Mouse (Mus musculus) myocyte (in vitro differentiated cells): Measurements from ENCODE around the gene Aph1b. TPM values are rescaled to one million over a fixed set of nuclear protein-coding genes. Genes with fewer than 3 reads are reported as not detected.

Experiments used
- H3K27me3 ChIP-seq: one replicate; pipeline ENCODE4 v1.6.1; 2011; ENCODE audit not compliant: control insufficient read depth, insufficient read depth, insufficient read length
- H3K36me3 ChIP-seq: one replicate; pipeline ENCODE4 v1.6.1; 2011; ENCODE audit not compliant: control insufficient read depth, insufficient read depth
- H3K4me2 ChIP-seq: one replicate; pipeline ENCODE4 v1.6.1; 2011; ENCODE audit warnings: low read depth, control low read depth
- H3K4me3 ChIP-seq: one replicate; pipeline ENCODE4 v1.5.1; 2011; ENCODE audit warnings: mild to moderate bottlenecking, control low read depth, moderate library complexity
- H3K79me2 ChIP-seq: one replicate; pipeline ENCODE4 v1.6.1; 2011; ENCODE audit not compliant: control insufficient read depth, insufficient read depth
- H3ac ChIP-seq: one replicate; pipeline ENCODE4 v1.6.1; 2011; ENCODE audit not compliant: control insufficient read depth, insufficient read length
- CEBPB ChIP-seq: IDR thresholded peaks from 2 replicates; pipeline ENCODE4 v1.6.1; 2011; ENCODE audit warnings: mild to moderate bottlenecking, moderate library complexity; ENCODE audit not compliant: poor library complexity, insufficient read depth, severe bottlenecking
- E2F4 ChIP-seq: IDR thresholded peaks from one replicate; pipeline ENCODE4 v1.6.1; 2011; ENCODE audit warnings: mild to moderate bottlenecking, control low read depth, moderate library complexity; ENCODE audit not compliant: insufficient read depth
- MAX ChIP-seq: IDR thresholded peaks from one replicate; pipeline ENCODE4 v1.6.1; 2011; ENCODE audit warnings: low read depth, mild to moderate bottlenecking, control low read depth
- MYOD1 ChIP-seq, 3 experiments: IDR thresholded peaks; one replicate each; pipeline ENCODE4 v1.6.1; 2011; ENCODE audit warnings: control low read depth in 2 of 3, low read depth in 2 of 3, mild to moderate bottlenecking in 2 of 3, moderate library complexity in 1 of 3; ENCODE audit not compliant: insufficient read length in 2 of 3, control insufficient read depth in 1 of 3
- MYOG ChIP-seq, 3 experiments: IDR thresholded peaks; one replicate each; pipeline ENCODE4 v1.6.1; 2011; ENCODE audit warnings: control low read depth in 2 of 3, low read depth in 2 of 3, mild to moderate bottlenecking in 2 of 3; ENCODE audit not compliant: insufficient read length in 2 of 3, control insufficient read depth in 1 of 3, insufficient read depth in 1 of 3
- POLR2A ChIP-seq: IDR thresholded peaks from one replicate; pipeline ENCODE4 v1.6.1; 2011; ENCODE audit warnings: low read depth, mild to moderate bottlenecking, control low read depth, moderate library complexity; ENCODE audit not compliant: insufficient read length
- POLR2AphosphoS2 ChIP-seq: IDR thresholded peaks from one replicate; pipeline ENCODE4 v1.6.1; 2011; ENCODE audit warnings: low read depth, control low read depth; ENCODE audit not compliant: insufficient read length
- REST ChIP-seq: IDR thresholded peaks from one replicate; pipeline ENCODE4 v1.6.1; 2011; ENCODE audit warnings: mild to moderate bottlenecking, control low read depth, moderate library complexity; ENCODE audit not compliant: insufficient read depth, insufficient read length
- SRF ChIP-seq: IDR thresholded peaks from one replicate; pipeline ENCODE4 v1.6.1; 2011; ENCODE audit warnings: low read depth; ENCODE audit not compliant: control insufficient read depth, insufficient read length
- TCF12 ChIP-seq: IDR thresholded peaks from one replicate; pipeline ENCODE4 v1.6.1; 2011; ENCODE audit warnings: mild to moderate bottlenecking, control low read depth; ENCODE audit not compliant: poor library complexity, insufficient read depth, severe bottlenecking
- TCF3 ChIP-seq: IDR thresholded peaks from one replicate; pipeline ENCODE4 v1.6.1; 2011; ENCODE audit warnings: low read depth, control low read depth; ENCODE audit not compliant: insufficient read length
- USF1 ChIP-seq: IDR thresholded peaks from one replicate; pipeline ENCODE4 v1.6.1; 2011; ENCODE audit warnings: low read depth, mild to moderate bottlenecking, control low read depth, moderate library complexity
- polyA plus RNA-seq: library from polyadenylated mRNA; unstranded; fragments of >200 nt; fragmentation: generic; extraction: Trizol; gene quantifications from one replicate; pipeline ENCODE4 v1.2.1, GENCODE M21; 2012; ENCODE audit warnings: missing spikeins

Gene Aph1b
- polyA plus RNA-seq, 1 experiment: 2.5 TPM

DNA sequence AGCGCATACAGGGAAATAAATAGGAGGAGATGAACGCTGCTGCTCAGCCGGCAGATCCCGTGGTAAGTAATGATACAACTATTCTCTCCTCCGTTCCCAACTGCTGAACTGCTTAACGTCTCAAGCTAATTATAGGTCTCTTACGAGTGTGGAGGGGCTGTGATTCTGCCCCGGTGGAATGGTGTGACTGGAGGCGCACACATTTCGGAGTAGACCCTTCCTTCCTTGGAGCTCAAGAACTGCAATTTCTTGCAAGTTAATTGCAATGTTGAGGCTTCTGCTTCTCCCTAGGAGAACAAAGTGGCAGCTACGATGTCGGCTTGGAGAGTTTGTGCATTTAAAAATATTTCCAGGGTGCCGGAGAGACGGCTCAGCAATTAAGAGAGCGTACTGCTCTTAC lies 46.9 kb downstream of the Aph1b start:
- Histone ChIP-seq H3K4me3 (no peak overlapping the region), H3K4me2 (no peak overlapping the region), H3K27me3 (peaks cover 10% of the 10 kb centered on the region)

DNA sequence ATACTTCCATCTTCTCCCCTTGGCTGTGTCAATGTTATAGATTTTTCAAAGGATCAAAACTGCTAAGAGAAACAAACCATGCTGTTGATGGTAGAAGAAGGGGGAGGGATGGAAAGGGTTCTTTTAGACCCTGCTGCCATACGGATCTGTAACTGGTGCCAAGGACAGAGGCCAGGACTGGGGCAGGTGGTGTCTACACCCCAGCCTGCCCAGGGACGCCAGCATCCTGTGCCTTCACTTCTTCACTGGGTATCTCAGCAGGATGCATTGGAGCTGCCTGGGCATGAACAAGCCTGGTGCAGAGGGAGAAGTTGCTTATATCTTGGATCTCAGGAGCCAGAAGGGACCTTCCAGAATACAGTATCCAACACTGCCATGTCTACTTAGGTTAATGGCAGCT lies 50.8 kb downstream of the Aph1b start:
- TF ChIP-seq MYOG (IDR thresholded peaks at IDR 0.05; ENCODE audit: control insufficient read depth in 1 of 3, insufficient read depth in 1 of 3, insufficient read length in 2 of 3, low read depth in 2 of 3) (no peak), POLR2A (no peak), POLR2AphosphoS2 (no peak), SRF (no peak), TCF12 (no peak), CEBPB (no peak), MAX (no peak), USF1 (no peak), E2F4 (no peak), REST (no peak), MYOD1 (IDR thresholded peaks at IDR 0.05; ENCODE audit: control insufficient read depth in 1 of 3, insufficient read length in 2 of 3, low read depth in 2 of 3) (no peak)

More for the DNA sequence above, 46.9 kb downstream of the Aph1b start:
- Histone ChIP-seq H3K36me3 (no peaks in the 10 kb centered on the region), H3ac (no peak overlapping the region), H3K79me2 (no peaks in the 10 kb centered on the region)
- TF ChIP-seq E2F4 (no peak), POLR2AphosphoS2 (no peak), SRF (no peak)

DNA sequence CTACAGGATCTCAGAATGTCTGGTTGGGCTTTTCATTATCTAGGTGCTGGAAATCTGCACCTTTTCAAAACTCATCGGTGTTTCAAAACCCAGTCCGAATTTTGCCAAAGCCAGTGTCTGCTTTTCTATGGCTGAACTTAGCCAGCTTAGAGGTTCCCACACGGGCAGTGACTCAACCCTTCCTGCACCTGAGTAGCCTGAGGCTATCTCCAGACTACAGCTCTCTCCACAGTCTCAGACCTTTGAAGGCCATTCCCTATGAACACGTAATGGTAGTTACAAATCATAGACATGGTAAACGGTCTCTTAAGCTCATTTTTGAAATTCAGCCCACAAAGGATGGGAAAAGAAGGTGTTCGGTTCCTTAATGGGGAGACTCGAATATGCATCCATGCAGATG lies 55.8 kb downstream of the Aph1b start:
- Histone ChIP-seq H3K36me3 (no peaks in the 10 kb centered on the region), H3K4me2 (no peak overlapping the region), H3ac (no peak overlapping the region), H3K4me3 (no peak overlapping the region), H3K27me3 (peaks cover 3% of the 10 kb centered on the region), H3K79me2 (no peaks in the 10 kb centered on the region)
- TF ChIP-seq USF1 (no peak), CEBPB (no peak), MYOG (IDR thresholded peaks at IDR 0.05; ENCODE audit: control insufficient read depth in 1 of 3, insufficient read depth in 1 of 3, insufficient read length in 2 of 3, low read depth in 2 of 3) (no peak), POLR2AphosphoS2 (no peak), REST (no peak), MYOD1 (IDR thresholded peaks at IDR 0.05; ENCODE audit: control insufficient read depth in 1 of 3, insufficient read length in 2 of 3, low read depth in 2 of 3) (no peak), TCF12 (no peak), TCF3 (no peak), SRF (no peak), MAX (no peak), E2F4 (no peak), POLR2A (no peak)

More for the DNA sequence above, 50.8 kb downstream of the Aph1b start:
- Histone ChIP-seq H3K4me3 (no peak overlapping the region), H3K27me3 (peaks cover 10% of the 10 kb centered on the region), H3K36me3 (no peaks in the 10 kb centered on the region), H3K79me2 (no peaks in the 10 kb centered on the region), H3ac (no peak overlapping the region), H3K4me2 (no peak overlapping the region)

- Histone ChIP-seq H3K36me3 (no peaks in the 10 kb centered on the region), H3K4me2 (no peak overlapping the region), H3K79me2 (no peaks in the 10 kb centered on the region), H3K27me3 (no peaks in the 10 kb centered on the region), H3ac (no peak overlapping the region), H3K4me3 (no peak overlapping the region)
- no peak for TF ChIP-seq E2F4
- TF ChIP-seq SRF: no peak
- TF ChIP-seq CEBPB: no peak
These were observed 58.7 kb downstream of the Aph1b start for GRCm38 (mm10) chr9:66736551-66736950.

DNA sequence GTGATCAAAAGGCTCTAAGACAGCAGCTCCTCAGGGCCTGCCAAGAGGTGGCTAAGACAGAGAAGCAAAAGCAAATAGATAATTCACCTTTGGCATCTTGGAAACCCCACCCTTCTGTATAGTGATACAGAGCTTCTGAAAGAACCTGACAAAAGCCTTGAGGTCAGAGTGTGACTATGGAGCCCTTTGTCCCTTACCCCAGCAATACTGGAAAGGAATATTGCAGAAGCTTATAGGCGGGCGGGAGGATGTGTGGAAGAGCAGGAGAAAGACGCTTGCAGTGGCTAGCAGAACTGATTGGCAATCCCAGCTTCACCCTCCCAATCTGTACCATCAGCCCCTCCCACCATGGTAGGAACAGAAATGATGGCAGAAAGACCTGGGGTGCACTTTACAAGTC lies 59.3 kb downstream of the Aph1b start:
- Histone ChIP-seq H3K36me3 (no peaks in the 10 kb centered on the region), H3K79me2 (no peaks in the 10 kb centered on the region), H3ac (no peak overlapping the region), H3K4me2 (no peak overlapping the region), H3K27me3 (no peaks in the 10 kb centered on the region), H3K4me3 (no peak overlapping the region)
- TF ChIP-seq POLR2A: no peak
- no peak for TF ChIP-seq CEBPB
- no peak for TF ChIP-seq SRF
- TF ChIP-seq E2F4: no peak
- TF ChIP-seq REST: no peak
- no peak for TF ChIP-seq POLR2AphosphoS2
- TF ChIP-seq TCF12: no peak

DNA sequence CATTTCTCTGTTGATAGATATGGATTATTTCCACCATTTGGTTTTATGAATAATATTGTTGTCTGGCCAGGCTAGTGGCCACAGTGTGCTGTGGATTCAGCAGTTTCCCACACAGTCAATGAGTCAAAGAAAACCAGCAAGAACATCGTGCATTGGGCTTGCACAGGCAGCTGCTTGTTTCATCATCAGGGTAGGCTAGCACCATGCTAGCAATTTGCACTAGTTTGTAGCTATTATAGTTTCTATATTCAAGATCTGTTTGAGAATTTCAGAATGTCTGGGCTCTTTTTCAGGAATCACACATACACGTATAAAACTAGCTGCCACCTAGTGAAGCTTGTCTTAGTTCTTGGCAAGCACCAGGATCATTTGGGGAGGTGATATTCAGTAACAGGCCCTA lies 60.2 kb downstream of the Aph1b start:
- Histone ChIP-seq H3K36me3 (no peaks in the 10 kb centered on the region), H3ac (no peak overlapping the region), H3K4me2 (no peak overlapping the region), H3K79me2 (no peaks in the 10 kb centered on the region), H3K27me3 (no peaks in the 10 kb centered on the region), H3K4me3 (no peak overlapping the region)
- TF ChIP-seq CEBPB (peak; percentile 17; the same call in 1 of the 2 replicates), POLR2A (no peak), MYOG (IDR thresholded peaks at IDR 0.05; ENCODE audit: control insufficient read depth in 1 of 3, insufficient read depth in 1 of 3, insufficient read length in 2 of 3, low read depth in 2 of 3) (no peak)
